Mouse (Mus musculus) monocyte, adult 59 days (primary cell): Measurements from ENCODE around the gene Shank1. TPM values are rescaled to one million over a fixed set of nuclear protein-coding genes. Genes with fewer than 3 reads are reported as not detected.

Source experiments
- total RNA-seq, 2 experiments: library from RNA; stranded (reverse); gene quantifications; one replicate each; pipeline ENCODE4 v1.2.4; 2023

Gene Shank1
- total RNA-seq: 1 to 10 TPM; 1.1 to 1.2 TPM

GRCm38 (mm10) chr7:44309475-44310284, at the start of gene Shank1:
Gene Shank1, plus strand, starts transcription at chr7:44310253.

GRCm38 (mm10) chr7:44261147-44261546, 48.9 kb upstream of the Shank1 start, which contains the start of gene Gm15517:
Gene Gm15517, plus strand, starts transcription at chr7:44261447.

GRCm38 (mm10) chr7:44306516-44307240, 3.4 kb upstream of the Shank1 start, which contains the start of gene Clec11a:
Gene Clec11a, minus strand, starts transcription at chr7:44306902.

GRCm38 (mm10) chr7:44383980-44384715, 74.1 kb downstream of the Shank1 start, which contains the start of gene Syt3:
Gene Syt3, plus strand, starts transcription at chr7:44384102.

GRCm38 (mm10) chr7:44385720-44386119, 75.7 kb downstream of the Shank1 start, which contains the start of gene 1700008O03Rik:
Gene 1700008O03Rik, minus strand, starts transcription at chr7:44385820.

Other genes with a start within 250 kb of the Shank1 start
- gene Klk1b21, start 207.9 kb upstream of the Shank1 start, total RNA-seq: not detected
- gene Klk1b22, start 197.6 kb upstream of the Shank1 start, total RNA-seq: not detected
- gene Klk1b16, start 173.5 kb upstream of the Shank1 start, total RNA-seq: not detected
- not detected for gene Klk1b24, start 122.0 kb upstream of the Shank1 start, total RNA-seq
- gene Klk1b3, start 112.1 kb upstream of the Shank1 start, total RNA-seq: not detected
- gene Klk1b4, start 102.8 kb upstream of the Shank1 start, total RNA-seq: not detected
- gene Klk1b5, start 94.3 kb upstream of the Shank1 start, total RNA-seq: not detected
- gene Klk1, start 84.9 kb upstream of the Shank1 start, total RNA-seq: under 1 TPM in 1 of 2 experiments, not detected in 1; 0.52 TPM
- not detected for gene Gm36864, start 74.1 kb upstream of the Shank1 start, total RNA-seq
- 1 to 10 TPM; 1.6 to 1.9 TPM for gene 1700028J19Rik, start 63.6 kb upstream of the Shank1 start, total RNA-seq
- gene 2410002F23Rik, start 63.5 kb upstream of the Shank1 start, total RNA-seq: 10 to 100 TPM; 56.9 to 61.6 TPM
- not detected for gene Acp4, start 52.9 kb upstream of the Shank1 start, total RNA-seq
- gene Gm15517, start 48.8 kb upstream of the Shank1 start, total RNA-seq: 1 to 10 TPM in 1 of 2 experiments, not detected in 1; 4.4 TPM
- gene Clec11a, start 3.4 kb upstream of the Shank1 start, total RNA-seq: under 1 TPM; 0.31 to 0.33 TPM
- gene Syt3, start 73.8 kb downstream of the Shank1 start, total RNA-seq: 1 to 10 TPM in 1 of 2 experiments, under 1 TPM in 1; 0.89 to 1.4 TPM
- 1 to 10 TPM; 1.0 to 1.2 TPM for gene 1700008O03Rik, start 75.6 kb downstream of the Shank1 start, total RNA-seq
- gene Lrrc4b, start 118.8 kb downstream of the Shank1 start, total RNA-seq: not detected
- gene Aspdh, start 155.1 kb downstream of the Shank1 start, total RNA-seq: not detected
- gene Josd2, start 157.7 kb downstream of the Shank1 start, total RNA-seq: 10 to 100 TPM; 44.5 to 50.4 TPM
- 10 to 100 TPM; 58.9 to 60.9 TPM for gene Emc10, start 186.3 kb downstream of the Shank1 start, total RNA-seq
- gene Fam71e1, start 186.3 kb downstream of the Shank1 start, total RNA-seq: 1 to 10 TPM; 2.8 to 3.8 TPM
- gene Mybpc2, start 214.4 kb downstream of the Shank1 start, total RNA-seq: under 1 TPM; 0.13 to 0.27 TPM
- 1 to 10 TPM; 5.7 to 9.4 TPM for gene Spib, start 221.8 kb downstream of the Shank1 start, total RNA-seq
- gene Pold1, start 238.6 kb downstream of the Shank1 start, total RNA-seq: 10 to 100 TPM; 14.4 to 18.7 TPM
- gene Nr1h2, start 243.7 kb downstream of the Shank1 start, total RNA-seq: 100 to 1,000 TPM; 256 TPM